Mouse (Mus musculus) MEL-GATA-1-ER (cell line): ENCODE measurements at regions not wholly inside any gene's neighbourhood (a gene's known extent, or its start where the extent isn't known, plus 50 kb on each side); places are given as distances from the start of the nearest gene placed in this dataset.

ENCODE experiments used
- DNase-seq: peaks from one replicate; pipeline ENCODE4 v3.0.0-alpha.2; 2012; ENCODE audit warnings: low read depth; ENCODE audit errors: extremely low read depth

GRCm38 (mm10) chr9:5424236-5424635 is 79.0 kb downstream of the Casp12 start:
- no peak for DNase-seq

DNA sequence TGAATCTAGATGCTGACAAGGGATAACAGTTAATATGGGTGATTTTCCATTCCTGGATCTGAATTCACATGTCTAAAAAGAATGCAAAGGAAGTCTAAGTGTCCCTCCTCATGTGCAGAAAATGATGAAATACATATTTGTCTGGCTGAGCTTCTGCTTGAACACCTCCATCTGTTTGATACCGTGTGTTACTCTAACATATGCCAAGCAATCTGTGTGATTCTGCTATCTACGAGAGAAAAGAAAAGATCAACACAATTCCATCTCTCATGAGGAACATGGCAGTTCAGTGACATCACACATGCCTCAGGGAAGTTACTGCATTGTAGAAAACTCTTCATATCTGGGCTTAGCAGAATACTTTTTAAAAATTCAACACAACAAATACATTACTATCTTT is 103.0 kb downstream of the Casp12 start:
- DNase-seq = no peak

GRCm38 (mm10) chr9:5456606-5457005 is 111.4 kb downstream of the Casp12 start:
- DNase-seq = no peak

GRCm38 (mm10) chr9:5472012-5472411 is 126.8 kb downstream of the Casp12 start:
- DNase-seq = no peak

GRCm38 (mm10) chr9:5474271-5474670 is 129.0 kb downstream of the Casp12 start:
- DNase-seq = no peak

DNA sequence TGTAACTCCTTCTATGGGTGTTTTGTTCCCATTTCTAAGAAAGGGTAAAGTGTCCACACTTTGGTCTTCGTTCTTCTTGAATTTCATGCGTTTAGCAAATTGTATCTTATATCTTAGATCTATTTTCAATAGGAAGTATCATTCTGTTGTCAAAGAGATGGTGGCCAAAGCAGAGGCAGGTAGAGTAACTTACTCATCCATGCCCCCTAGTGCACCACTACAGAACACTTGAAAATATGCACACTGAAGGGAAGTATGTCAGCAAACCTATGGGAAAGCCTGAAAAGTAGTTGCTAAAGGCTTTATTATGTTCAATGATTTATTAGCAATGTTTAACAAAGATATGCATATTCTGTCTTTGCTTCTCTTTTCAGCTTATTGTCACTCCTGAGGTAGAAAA is 140.0 kb downstream of the Casp12 start:
- DNase-seq = no peak

GRCm38 (mm10) chr9:5496837-5497236 is 151.6 kb downstream of the Casp12 start:
- DNase-seq = no peak

DNA sequence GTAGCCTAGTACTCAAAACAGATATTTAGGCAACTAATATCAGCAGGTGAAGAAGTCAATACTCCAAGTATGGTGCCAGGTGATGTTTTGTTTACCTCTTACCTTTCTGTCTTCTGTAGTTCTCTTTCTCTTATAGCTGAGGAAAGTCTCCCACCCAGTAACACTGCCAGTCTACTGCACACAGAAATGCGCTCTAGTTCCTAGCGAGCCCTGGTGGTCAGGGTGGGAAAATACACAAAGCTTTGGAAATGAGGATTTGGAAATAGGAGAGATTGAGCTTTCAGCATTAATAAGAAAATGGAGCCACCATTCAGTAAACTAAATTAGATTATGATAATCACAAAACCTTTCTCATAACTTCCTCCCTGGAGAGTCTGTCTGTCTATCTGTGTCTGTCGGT is 153.1 kb downstream of the Casp12 start:
- DNase-seq = no peak

DNA sequence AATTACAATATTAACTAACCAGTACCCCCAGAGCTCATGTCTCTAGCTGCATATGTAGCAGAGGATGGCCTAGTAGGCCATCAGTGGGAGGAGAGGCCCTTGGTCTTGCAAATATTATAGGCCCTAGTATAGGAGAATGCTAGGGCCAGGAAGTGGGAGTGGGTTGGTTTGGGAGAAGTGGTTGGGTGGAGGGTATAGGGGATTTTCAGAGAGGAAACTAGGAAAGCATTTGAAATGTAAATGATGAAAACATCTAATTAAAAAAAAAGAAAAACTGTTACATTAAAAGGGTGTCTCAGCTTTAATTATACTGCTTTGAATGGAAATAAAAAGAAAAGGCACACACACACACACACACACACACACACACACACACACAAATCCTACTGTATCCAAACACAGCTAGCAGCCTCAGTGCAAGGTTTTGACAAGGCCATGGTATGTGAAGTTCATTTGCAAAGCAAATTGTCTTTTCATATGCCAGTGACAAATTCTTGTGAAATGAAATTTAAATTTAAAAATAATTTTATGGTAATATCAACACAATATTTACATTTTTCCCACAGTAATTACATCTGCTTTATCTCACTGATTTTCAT is 180.6 kb downstream of the Casp12 start:
- no peak for DNase-seq

DNA sequence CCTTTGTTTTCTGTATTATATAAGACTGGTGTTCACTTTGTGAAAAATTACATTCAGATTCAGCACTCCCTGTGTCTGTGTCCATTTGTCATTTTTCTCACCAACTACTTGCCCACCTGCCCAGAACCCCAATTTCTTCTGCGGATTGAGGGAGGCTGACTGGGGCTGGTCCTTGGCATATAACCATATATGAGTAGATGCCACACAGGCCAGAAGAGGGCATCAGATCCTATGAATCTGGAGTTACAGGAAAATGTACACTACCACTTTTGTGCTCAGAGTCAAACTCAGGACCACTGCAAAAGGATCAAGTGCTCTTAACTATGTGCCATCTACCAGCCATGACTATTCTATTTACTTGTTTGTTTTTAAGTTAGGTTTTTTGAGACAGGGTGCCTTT is 197.4 kb downstream of the Casp12 start:
- no peak for DNase-seq

GRCm38 (mm10) chr9:5575072-5575471 is 229.8 kb downstream of the Casp12 start:
- DNase-seq = no peak

DNA sequence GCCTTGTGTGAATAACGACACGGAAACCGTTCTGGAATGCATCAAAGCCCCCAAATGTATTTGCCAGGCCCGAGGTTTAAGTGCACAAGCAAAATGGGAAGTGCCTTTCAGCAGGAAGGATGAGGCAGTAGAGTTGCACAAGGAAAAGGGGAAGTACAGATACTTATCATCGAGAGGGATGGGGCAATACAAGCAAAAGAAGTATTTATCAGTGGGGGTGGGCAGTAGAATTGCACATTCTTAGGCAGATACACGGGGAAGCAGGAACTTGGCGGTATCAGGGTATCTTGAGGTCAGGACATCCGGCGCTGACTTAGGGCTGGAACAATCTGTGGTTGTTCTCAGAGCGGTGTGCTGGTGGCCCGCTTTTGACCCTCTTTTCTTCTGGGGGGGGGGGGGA is 232.9 kb downstream of the Casp12 start:
- DNase-seq = peak; percentile 68

DNA sequence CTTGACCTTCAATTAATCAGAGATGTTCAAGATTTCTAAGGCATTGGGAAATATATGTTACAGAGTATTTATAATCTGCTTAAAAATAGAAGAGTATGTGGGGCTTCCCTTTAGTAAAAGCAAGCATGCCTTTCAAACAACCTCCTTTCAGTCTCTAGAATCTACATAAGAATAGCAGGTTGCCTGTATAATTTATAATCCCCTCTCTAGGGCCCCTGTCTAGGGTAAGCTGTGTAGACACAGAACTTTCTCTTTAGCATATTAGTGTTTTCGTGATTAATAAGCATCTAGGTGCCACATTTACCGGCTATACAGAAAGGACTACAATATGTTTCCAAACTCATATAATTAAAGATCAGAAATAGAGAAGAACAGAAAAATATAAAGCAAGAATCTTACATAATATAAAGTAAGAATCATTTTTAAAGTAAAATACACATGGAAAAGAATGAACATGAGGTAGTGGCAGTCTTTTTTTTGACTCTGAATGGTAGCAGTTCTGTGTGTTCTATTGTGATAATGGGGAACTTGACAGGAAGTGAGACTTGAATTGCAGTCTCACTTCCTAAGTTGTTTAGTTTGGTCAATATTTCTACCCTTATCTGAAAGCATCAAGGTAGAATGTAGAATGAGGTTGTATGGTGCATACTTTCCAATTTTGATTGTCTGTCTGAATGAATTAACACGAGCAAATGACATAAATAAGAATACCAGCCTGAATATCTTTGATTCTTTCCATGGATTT is 250.8 kb downstream of the Casp12 start:
- no peak for DNase-seq

DNA sequence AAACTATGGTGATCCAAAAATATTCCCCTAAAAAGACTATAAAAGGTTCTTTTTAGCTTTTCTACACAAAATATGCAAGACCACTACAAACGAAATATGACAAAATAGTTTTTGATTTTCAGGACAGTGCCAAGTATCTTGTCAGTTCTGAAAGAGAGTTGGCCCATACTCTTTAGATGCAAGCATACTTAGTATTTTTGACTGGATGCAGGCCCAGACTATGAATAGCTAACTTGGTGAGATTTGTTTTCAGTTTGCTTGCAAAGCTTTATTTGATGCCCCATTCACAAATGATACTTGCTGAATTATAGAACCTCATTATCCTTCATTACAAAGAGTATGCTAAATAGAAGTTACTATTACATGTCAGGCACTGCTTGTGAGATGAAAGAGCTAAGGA is 258.8 kb downstream of the Casp12 start:
- no peak for DNase-seq

GRCm38 (mm10) chr9:5605015-5605414 is 259.8 kb downstream of the Casp12 start:
- DNase-seq = no peak

GRCm38 (mm10) chr9:5616725-5617124 is 271.5 kb downstream of the Casp12 start:
- no peak for DNase-seq

GRCm38 (mm10) chr9:5623396-5623795 is 278.2 kb downstream of the Casp12 start:
- no peak for DNase-seq

DNA sequence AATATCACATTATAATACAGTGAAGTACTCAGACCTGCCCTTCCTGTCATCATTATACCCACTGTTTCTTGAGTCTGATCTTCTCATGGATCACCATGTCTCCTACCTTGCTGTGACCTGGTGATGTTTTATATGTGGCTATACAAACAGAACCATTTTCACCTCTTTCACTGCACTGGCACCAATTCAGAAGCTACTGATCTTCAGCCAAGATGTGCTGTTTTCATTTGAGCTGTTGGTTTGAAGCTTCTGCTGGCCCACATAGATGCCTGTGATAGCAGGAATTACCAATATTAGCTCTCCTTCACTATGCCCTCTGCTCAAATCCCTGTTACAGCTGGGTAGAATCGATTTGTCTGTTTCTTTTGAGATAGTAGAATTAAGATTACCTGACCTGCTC is 282.3 kb downstream of the Casp12 start:
- DNase-seq = no peak

DNA sequence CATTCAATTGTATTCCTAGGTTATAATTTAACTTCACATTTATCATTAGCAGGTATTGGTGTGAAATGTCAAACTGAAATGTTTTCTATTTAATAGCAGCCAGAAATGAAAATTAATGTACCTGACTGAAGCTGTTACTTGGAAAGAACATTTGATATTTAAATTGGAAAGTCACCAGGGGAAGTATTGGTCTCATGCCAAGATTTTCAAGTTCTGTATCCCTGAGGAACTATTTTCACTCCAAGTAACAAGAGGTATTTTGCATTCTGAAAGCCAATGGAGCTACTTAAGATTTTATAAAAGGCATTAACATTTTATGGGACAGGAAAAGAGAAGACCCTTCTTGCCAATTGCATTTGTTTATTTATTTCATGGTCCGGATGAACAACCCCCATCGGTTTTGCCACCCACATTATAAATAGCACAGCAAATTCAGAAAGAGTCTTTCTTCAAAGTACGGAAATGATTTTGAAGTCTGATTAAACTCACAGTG is 289.3 kb downstream of the Casp12 start:
- no peak for DNase-seq

GRCm38 (mm10) chr9:5634969-5635368 is 289.7 kb downstream of the Casp12 start:
- DNase-seq = peak; percentile 1

GRCm38 (mm10) chr9:5663886-5664285 is 318.7 kb downstream of the Casp12 start:
- DNase-seq = no peak

DNA sequence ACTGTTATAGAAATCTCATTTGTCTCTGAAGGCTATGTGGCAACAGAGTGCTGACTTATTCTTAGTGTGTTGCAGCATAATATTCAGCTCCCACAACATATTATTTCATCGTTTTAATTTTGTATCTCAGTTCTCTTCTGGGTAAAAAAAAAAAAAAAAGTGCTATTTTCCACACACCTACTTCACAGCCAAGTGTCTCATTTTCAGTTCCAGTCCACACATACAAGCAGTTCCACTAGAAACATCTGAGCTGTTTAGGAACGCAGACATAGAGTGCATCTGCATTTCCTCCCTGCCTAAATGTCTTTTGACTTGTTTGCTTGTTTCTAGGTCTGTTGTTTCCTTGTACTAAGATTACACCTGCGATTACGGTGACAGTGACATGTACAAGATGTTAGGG is 328.3 kb downstream of the Casp12 start:
- no peak for DNase-seq

DNA sequence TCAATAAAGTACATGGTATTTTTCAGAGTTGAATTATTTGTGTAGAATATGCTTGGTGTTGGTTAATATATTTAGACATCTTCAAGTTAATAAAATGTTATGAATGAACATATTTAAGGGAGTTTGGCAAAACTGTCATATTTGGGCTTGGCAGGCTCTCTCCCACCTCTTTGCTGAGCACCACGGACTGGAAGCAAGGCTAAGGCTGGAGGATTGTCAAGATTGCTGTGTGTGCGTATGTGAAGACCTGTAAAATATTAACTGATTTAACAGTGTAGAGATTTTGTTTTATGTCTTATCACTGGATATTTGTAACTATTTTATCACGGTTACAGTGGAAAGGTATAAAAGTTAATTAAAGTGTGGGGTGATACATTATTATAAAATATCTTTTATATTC is 363.3 kb downstream of the Casp12 start:
- no peak for DNase-seq
